Mouse (Mus musculus): ENCODE measurements around the gene Gprasp2.
"Not testable (repeated sequence)": the region's sequence is repeated elsewhere in the genome, so short reads cannot be mapped to it uniquely, and the experiment has no call there.

Gprasp2 gene

GRCm38 (mm10) chrX:135838521-135839360, at the start of gene Gprasp2:
Gene Gprasp2, plus strand, starts transcription at chrX:135839034.
- not testable (repeated sequence) for TF ChIP-seq GATA4 (IDR thresholded peaks at IDR 0.05; ENCODE audit: insufficient replicate concordance, low read length)

DNA sequence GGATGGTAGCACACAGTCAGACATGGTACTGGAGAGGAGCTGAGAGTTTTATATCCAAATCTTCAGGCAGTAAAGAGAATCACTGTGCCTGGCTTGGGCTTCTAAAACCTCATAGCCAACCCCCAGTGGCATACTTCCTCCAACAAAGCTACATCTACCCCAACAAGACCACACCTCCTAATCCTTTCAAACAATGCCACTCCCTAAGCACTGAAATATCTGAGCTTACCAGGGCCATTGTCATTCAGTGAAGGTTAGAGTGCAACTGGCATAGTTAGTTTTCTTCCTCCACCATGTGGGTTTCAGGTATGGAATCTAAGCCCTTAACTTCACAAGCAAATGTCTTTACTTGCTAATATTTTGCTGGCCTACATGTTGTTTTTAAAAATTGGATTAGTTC, 47.3 kb upstream of the Gprasp2 start:
- no peak for TF ChIP-seq GATA4 (IDR thresholded peaks at IDR 0.05; ENCODE audit: insufficient replicate concordance, low read length)

- no peak for TF ChIP-seq GATA4 (IDR thresholded peaks at IDR 0.05; ENCODE audit: insufficient replicate concordance, low read length)
Observed at GRCm38 (mm10) chrX:135792326-135792725, 46.5 kb upstream of the Gprasp2 start.

DNA sequence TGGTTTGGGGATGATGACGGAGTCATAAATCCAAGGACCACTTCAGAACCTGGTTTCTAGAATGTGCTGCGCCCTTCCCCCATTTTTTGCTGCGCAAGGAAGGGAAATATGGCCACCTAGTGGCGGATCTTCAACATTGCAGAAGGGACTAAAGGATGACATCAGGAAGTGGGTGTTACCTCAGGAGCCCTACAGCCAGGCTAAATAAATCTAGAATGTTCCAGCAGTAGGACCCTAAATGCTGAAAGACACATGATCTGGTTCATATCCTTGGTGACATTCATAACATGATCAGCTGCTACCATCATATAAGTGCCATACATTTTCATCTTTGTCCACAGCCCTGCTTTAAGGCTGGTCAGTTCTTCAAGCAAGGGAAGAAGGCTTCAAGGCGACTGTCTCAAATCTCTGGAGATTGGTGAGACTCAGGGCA, 41.6 kb upstream of the Gprasp2 start, which contains the start of gene Bhlhb9:
Gene Bhlhb9, plus strand, starts transcription at position 383 of the 433 bp plus-strand sequence.
- not testable (repeated sequence) for TF ChIP-seq GATA4 (IDR thresholded peaks at IDR 0.05; ENCODE audit: insufficient replicate concordance, low read length)

DNA sequence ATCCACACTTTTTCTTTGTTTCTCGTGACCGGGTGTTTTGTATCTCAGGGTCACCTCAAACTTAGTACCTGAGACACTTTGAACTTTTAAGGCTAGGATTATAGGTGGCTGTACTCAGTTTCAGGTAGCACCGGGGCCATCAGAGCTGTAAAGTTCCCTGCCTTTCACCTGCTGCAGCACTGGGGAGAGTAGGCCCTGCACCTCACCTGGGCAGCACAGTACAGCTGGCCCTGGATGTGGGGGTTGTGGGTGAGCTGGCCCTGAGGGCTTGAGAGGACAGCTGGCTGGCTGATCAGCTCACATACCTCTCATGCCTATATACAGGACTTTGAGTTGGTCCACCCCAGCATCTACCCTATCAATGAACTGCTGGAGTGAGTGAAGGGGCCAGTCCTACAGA, 34.7 kb upstream of the Gprasp2 start:
- no peak for TF ChIP-seq GATA4 (IDR thresholded peaks at IDR 0.05; ENCODE audit: insufficient replicate concordance, low read length)

- no peak for TF ChIP-seq GATA4 (IDR thresholded peaks at IDR 0.05; ENCODE audit: insufficient replicate concordance, low read length)
Observed at GRCm38 (mm10) chrX:135805780-135806179, 33.1 kb upstream of the Gprasp2 start.

DNA sequence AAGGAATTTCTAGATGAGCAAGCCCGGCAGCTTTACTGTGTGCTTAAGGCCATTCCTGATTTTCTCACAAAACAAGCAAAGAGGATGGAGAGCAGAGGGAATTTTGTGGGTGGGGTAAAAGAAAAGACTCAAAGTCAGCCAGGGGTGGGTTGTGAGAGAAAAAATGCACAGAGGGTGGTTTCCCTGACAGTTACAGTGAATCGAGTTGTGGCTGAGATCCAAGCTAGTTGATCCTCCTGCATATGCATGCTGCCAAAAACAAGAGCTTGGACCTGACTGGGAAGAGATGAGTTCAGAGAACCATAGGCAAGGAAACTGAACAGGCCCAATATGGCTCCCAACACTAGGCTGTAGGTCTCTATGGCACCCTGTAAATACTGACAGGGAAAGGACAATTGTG, 938 bp upstream of the Gprasp2 start:
- no peak for TF ChIP-seq GATA4 (IDR thresholded peaks at IDR 0.05; ENCODE audit: insufficient replicate concordance, low read length)

DNA sequence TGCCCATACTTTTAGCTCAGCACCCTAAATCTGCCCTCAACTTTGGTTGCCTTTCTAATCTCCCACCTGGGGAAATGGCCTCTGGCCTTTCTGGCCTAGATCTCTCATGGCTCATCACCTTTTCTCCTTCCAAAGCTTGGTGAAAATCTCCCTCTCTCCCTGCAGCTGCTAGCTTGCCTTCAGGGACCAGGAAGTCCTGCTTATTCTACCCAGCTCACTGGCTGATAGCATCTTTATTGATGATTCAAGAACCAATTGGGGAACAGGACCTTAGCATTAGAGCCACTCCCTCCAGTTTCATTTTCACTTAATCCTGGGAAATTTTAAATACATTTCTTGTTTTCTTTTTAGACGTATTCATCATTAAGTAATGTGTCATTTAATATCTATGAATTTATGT, 37.8 kb downstream of the Gprasp2 start:
- no peak for TF ChIP-seq GATA4 (IDR thresholded peaks at IDR 0.05; ENCODE audit: insufficient replicate concordance, low read length)

DNA sequence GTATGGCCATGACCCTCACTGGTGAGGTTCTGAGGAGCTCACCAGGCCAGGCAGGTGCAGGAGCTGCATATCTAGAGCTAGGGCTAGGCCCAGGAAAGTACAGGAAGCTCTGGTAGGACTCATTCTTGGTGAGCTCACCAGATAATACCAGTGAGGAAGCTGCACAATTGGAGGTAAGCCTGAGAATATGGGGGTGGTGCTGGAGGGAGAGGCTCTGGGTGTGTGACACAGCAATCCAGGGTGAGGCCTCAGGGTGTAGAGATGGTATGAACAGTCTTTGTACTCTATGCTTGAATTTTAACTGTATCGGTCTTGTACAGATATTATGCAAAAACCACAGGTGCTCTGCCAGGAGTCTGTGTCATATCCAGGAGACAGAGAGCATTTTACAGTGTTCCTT, 40.8 kb downstream of the Gprasp2 start:
- TF ChIP-seq GATA4 (IDR thresholded peaks at IDR 0.05; ENCODE audit: insufficient replicate concordance, low read length): no peak

DNA sequence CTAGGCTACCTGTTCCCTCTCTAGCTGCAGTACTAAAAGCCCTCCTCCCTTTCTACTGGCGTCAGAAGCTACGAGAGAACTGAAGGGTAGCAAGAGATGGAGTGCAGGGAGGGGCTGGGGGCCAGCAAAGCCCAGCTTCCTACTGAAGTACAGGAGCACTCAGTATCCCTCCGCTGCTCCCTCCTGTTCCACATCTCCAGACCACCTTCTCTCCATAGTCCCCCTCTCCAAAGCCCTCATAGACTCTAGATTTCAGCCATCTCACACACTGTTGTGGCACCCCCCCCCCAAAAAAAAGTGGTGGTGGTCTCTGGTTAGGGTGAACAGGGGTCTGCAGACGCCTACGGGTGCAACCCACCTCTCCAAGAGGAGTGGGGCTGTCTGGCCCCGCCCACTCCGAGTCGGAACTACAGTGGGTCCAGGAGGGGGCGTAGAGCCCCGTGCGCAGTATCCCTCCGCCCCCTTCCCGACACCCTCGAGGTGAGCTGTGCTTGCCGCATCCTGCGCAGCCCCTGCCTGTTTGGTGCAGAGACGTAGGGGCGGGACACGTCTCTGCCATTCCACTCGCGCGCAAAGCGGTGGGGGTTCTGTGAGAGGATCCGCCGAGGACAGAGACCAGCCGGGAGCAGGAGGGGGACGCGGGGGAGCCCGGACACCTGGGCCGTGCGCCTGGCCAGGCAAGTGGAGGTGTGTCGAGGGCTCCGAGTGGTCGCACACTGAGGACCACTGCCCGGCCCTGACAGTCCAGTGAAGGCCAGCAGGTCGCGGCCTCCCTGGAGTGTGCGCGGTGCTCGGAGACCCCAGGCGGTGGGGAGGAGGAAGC, 46.8 kb downstream of the Gprasp2 start:
- no peak for TF ChIP-seq GATA4 (IDR thresholded peaks at IDR 0.05; ENCODE audit: insufficient replicate concordance, low read length)

DNA sequence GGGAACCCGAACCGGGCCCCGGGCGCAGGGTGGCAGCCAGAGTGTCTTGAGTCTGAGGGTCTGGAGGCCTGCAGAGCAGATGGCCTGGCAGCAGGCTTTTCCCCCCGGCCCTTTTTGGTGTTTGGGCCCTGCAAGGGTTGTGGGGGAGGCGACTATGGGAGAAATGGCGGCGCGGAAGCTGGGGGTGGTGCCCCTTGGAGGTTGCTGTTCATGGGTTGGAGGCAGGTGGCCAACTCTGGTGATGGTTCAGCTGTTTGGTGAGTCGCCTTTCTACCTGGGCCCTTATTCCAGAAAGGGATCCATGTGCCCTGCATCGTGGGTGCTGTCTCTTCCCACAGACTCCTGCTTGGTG, 47.4 kb downstream of the Gprasp2 start:
- TF ChIP-seq GATA4 (IDR thresholded peaks at IDR 0.05; ENCODE audit: insufficient replicate concordance, low read length): no peak

All from liver, adult (tissue).